Mouse (Mus musculus) mammary gland, adult 2 months (tissue): ENCODE data around the gene Prdx4. TPM values are rescaled to one million over a fixed set of nuclear protein-coding genes. Genes with fewer than 3 reads are reported as not detected.

ENCODE experiments used
- polyA plus RNA-seq: library from polyadenylated mRNA; depleted of rRNA; stranded (reverse); fragments of >200 nt; gene quantifications from 2 replicates; pipeline ENCODE4 v1.2.3, GENCODE M21; 2012; ENCODE audit warnings: low replicate concordance; rRNA removed

Gene Prdx4
- 37.0 and 55.4 TPM in 2 replicates for polyA plus RNA-seq

GRCm38 (mm10) chrX:155340654-155341053, at the start of gene Prdx4:
Prdx4 (minus strand) TSS chrX:155340754.

Other genes with a start within 250 kb of the Prdx4 start
- gene Magea2, start 247.1 kb downstream of the Prdx4 start, polyA plus RNA-seq = not detected in 2 replicates
- gene Cldn34b2, start 212.3 kb downstream of the Prdx4 start, polyA plus RNA-seq = not detected in 2 replicates
- 17.6 and 51.3 TPM in 2 replicates for gene Sat1, start 124.3 kb downstream of the Prdx4 start, polyA plus RNA-seq
- 10.8 and 24.0 TPM in 2 replicates for gene Acot9, start 78.3 kb downstream of the Prdx4 start, polyA plus RNA-seq